Mouse (Mus musculus) heart, embryonic 14.5 days (tissue): Measurements from ENCODE around the gene Zfp366. TPM values are rescaled to one million over a fixed set of nuclear protein-coding genes. Genes with fewer than 3 reads are reported as not detected.

Experiments
- ATAC-seq: fragments of 200-750 bp; cut with Nextera tagmentation; 2 replicates; pipeline ENCODE4 v1.8.0; 2017; ENCODE audit warnings: low read depth, moderate TSS enrichment; ENCODE audit not compliant: insufficient number of reproducible peaks, insufficient read depth, low FRiP score
- H3K27ac ChIP-seq, 2 experiments: fragments of 200-500 bp in 1 of 2; fragments of 300-500 bp in 1 of 2; sonication (generic) in 1 of 2; replicated peaks in 1 of 2; 2 replicates each; pipeline ENCODE4 v1.5.1; 2012 to 2014; ENCODE audit warnings: low read depth in 2 of 2, low read length in 2 of 2, control low read depth in 1 of 2, mild to moderate bottlenecking in 1 of 2, mixed read lengths in 1 of 2; ENCODE audit not compliant: control insufficient read depth in 1 of 2, insufficient read depth in 1 of 2
- H3K27me3 ChIP-seq: fragments of 300-500 bp; sonication (generic); 2 replicates; pipeline ENCODE4 v1.6.1; 2014; ENCODE audit warnings: mild to moderate bottlenecking, low read length, control low read depth; ENCODE audit not compliant: control insufficient read depth, insufficient read depth
- H3K36me3 ChIP-seq: fragments of 300-500 bp; sonication (generic); 2 replicates; pipeline ENCODE4 v1.6.1; 2014; ENCODE audit warnings: mild to moderate bottlenecking, control low read depth, low read length, mixed read lengths; ENCODE audit not compliant: control insufficient read depth, insufficient read depth
- H3K4me1 ChIP-seq, 2 experiments: fragments of 200-500 bp in 1 of 2; fragments of 300-500 bp in 1 of 2; sonication (generic) in 1 of 2; 2 replicates each; pipeline ENCODE4 v1.6.1; 2012 to 2014; ENCODE audit warnings: low read length in 2 of 2, control low read depth in 1 of 2, mixed read lengths in 1 of 2; ENCODE audit not compliant: control insufficient read depth in 2 of 2, insufficient read depth in 2 of 2
- H3K4me2 ChIP-seq: fragments of 300-500 bp; sonication (generic); 2 replicates; pipeline ENCODE4 v1.6.1; 2014; ENCODE audit warnings: mild to moderate bottlenecking, low read length
- H3K4me3 ChIP-seq, 2 experiments: fragments of 200-500 bp in 1 of 2; fragments of 300-500 bp in 1 of 2; sonication (generic) in 1 of 2; 2 replicates each; pipeline ENCODE4 v1.5.1; 2012 to 2014; ENCODE audit warnings: low read length in 2 of 2, mild to moderate bottlenecking in 2 of 2, control low read depth in 1 of 2, low read depth in 1 of 2, moderate library complexity in 1 of 2; ENCODE audit not compliant: control insufficient read depth in 1 of 2, insufficient read depth in 1 of 2
- H3K9ac ChIP-seq: fragments of 300-500 bp; sonication (generic); 2 replicates; pipeline ENCODE4 v1.6.1; 2014; ENCODE audit warnings: mild to moderate bottlenecking, low read length
- H3K9me3 ChIP-seq: fragments of 300-500 bp; sonication (generic); 2 replicates; pipeline ENCODE4 v1.6.1; 2016; ENCODE audit warnings: low read length, control low read depth; ENCODE audit not compliant: control insufficient read depth
- WGBS: fragments of 180-500 bp; shearing (Covaris S2); extraction: QIAGEN DNeasy Blood & Tissue Kit; methylation state at CpG from one replicate; pipeline ENCODE4 v1.1.7; 2014; 5-methylcytosine and 5-hydroxymethylcytosine counted together
- polyA plus RNA-seq: library from polyadenylated mRNA; unstranded; fragments of >200 nt; fragmentation: Nextera tagmentation; extraction: Ambion mirVana; gene quantifications from 2 replicates; pipeline ENCODE4 v1.2.1, GENCODE M21; 2014

Zfp366 gene
- polyA plus RNA-seq, 1 experiment from 2014 or later, result 0.95 TPM

DNA sequence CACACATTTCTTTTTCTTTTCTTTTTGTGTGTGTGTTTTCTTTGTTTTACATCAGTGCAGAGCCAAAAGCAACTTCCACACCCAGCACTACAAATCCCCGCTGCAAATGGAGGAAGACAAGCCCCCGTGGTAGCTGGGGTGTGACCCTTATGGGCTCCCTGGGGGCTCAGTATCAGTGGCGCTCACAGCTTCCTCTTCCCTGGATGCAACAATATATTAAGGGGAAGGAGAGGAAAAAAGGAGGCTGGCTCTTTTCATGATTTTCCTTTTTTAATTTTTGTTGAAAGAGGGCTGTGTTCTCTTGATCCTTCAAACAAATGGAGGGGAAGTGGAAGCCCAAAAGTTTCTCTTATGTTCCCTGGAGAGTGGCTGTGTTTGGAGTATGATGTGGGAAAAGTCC lies 70.2 kb downstream of the Zfp366 start:
- Histone ChIP-seq H3K9me3 (peaks cover 7% of the 10 kb centered on the region; the same call in 1 of the 2 replicates), H3K9ac (no peak overlapping the region), H3K27me3 (no peaks in the 10 kb centered on the region), H3K27ac (peak overlapping the region; percentile 47 to 57; a peak in 3 of 4 replicates), H3K4me1 (peaks cover 0 to 6% of the 10 kb centered on the region in 2 experiments; a peak in 2 of 4 replicates), H3K36me3 (no peaks in the 10 kb centered on the region), H3K4me2 (no peak overlapping the region), H3K4me3 (no peak overlapping the region)
- 41% methylated on average over 3 of the region's 3 CpGs for WGBS
- ATAC-seq, result peak; percentile 61

GRCm38 (mm10) chr13:99256916-99257315 lies 72.3 kb downstream of the Zfp366 start:
- H3K4me2 ChIP-seq, result no peak overlapping the region
- WGBS, result 81% methylated on average over 4 of the region's 4 CpGs
- ATAC-seq, result no peak

DNA sequence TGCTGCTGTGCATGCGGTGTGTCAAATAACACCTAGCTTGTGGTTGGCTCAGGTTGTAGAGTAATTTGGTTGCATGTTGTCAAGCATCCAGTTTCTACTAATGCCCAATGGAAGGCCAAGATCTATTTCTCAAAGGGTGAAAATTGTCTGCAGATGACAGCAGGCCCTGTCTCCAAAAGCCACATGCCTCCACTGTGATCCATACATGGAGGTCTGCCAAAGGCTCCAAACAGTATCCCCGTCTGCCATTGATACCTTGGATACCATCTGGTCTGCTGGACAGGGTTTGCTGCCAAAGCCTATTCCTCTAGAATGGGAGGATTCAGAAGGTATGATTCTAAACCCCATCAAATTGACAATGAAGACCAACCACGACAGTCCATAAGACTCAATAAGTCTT lies 74.1 kb downstream of the Zfp366 start:
- Histone ChIP-seq H3K4me1 (peaks cover 0 to 10% of the 10 kb centered on the region in 2 experiments; a peak in 2 of 4 replicates), H3K27me3 (no peaks in the 10 kb centered on the region), H3K4me3 (no peak overlapping the region), H3K9me3 (no peaks in the 10 kb centered on the region), H3K36me3 (no peaks in the 10 kb centered on the region), H3K27ac (no peak overlapping the region), H3K9ac (no peak overlapping the region), H3K4me2 (no peak overlapping the region)
- no peak for ATAC-seq
- WGBS, result 87% methylated on average over 3 of the region's 3 CpGs

More at GRCm38 (mm10) chr13:99256916-99257315, 72.3 kb downstream of the Zfp366 start:
- Histone ChIP-seq H3K4me3 (no peak overlapping the region), H3K4me1 (peaks cover 0 to 10% of the 10 kb centered on the region in 2 experiments; a peak in 2 of 4 replicates), H3K27ac (no peak overlapping the region), H3K9me3 (peaks cover 7% of the 10 kb centered on the region; the same call in 1 of the 2 replicates), H3K27me3 (no peaks in the 10 kb centered on the region), H3K9ac (no peak overlapping the region), H3K36me3 (no peaks in the 10 kb centered on the region)

- Histone ChIP-seq H3K27ac (no peak overlapping the region), H3K36me3 (no peaks in the 10 kb centered on the region), H3K9me3 (no peaks in the 10 kb centered on the region), H3K4me1 (peaks cover 2 to 14% of the 10 kb centered on the region in 2 experiments; a peak in 3 of 4 replicates), H3K4me3 (no peak overlapping the region), H3K27me3 (no peaks in the 10 kb centered on the region), H3K4me2 (no peak overlapping the region), H3K9ac (no peak overlapping the region)
- WGBS, result 74% methylated on average over 15 of the region's 15 CpGs
- ATAC-seq, result no peak
Measured at GRCm38 (mm10) chr13:99259502-99260174, 75.0 kb downstream of the Zfp366 start.

- H3K4me2 ChIP-seq, result no peak overlapping the region
- 83% methylated on average over 1 of the region's 1 CpGs for whole genome bisulfite sequencing
- no peaks in the 10 kb centered on the region for H3K27me3 ChIP-seq
Measured at GRCm38 (mm10) chr13:99262406-99262805, 77.8 kb downstream of the Zfp366 start.

GRCm38 (mm10) chr13:99263159-99263783 lies 78.6 kb downstream of the Zfp366 start:
- Histone ChIP-seq H3K36me3 (no peaks in the 10 kb centered on the region), H3K4me1 (peaks cover 2 to 9% of the 10 kb centered on the region in 2 experiments; a peak in 3 of 4 replicates), H3K4me2 (no peak overlapping the region), H3K27ac (no peak overlapping the region), H3K9me3 (no peaks in the 10 kb centered on the region), H3K4me3 (no peak overlapping the region), H3K27me3 (no peaks in the 10 kb centered on the region), H3K9ac (no peak overlapping the region)
- no peak for ATAC-seq
- WGBS, result 80% methylated on average over 4 of the region's 4 CpGs

More at GRCm38 (mm10) chr13:99262406-99262805, 77.8 kb downstream of the Zfp366 start:
- no peak overlapping the region for H3K4me3 ChIP-seq
- ATAC-seq, result no peak
- no peaks in the 10 kb centered on the region for H3K9me3 ChIP-seq
- H3K9ac ChIP-seq, result no peak overlapping the region
- peaks cover 2 to 9% of the 10 kb centered on the region in 2 experiments; a peak in 3 of 4 replicates for H3K4me1 ChIP-seq
- H3K27ac ChIP-seq, result no peak overlapping the region
- H3K36me3 ChIP-seq, result no peaks in the 10 kb centered on the region

- Histone ChIP-seq H3K4me1 (peaks cover 2 to 9% of the 10 kb centered on the region in 2 experiments; a peak in 3 of 4 replicates), H3K27ac (no peak overlapping the region), H3K9me3 (no peaks in the 10 kb centered on the region), H3K27me3 (no peaks in the 10 kb centered on the region), H3K4me2 (no peak overlapping the region), H3K9ac (no peak overlapping the region), H3K4me3 (no peak overlapping the region), H3K36me3 (no peaks in the 10 kb centered on the region)
- no peak for ATAC-seq
- WGBS, result 40% methylated on average over 6 of the region's 6 CpGs
Measured at GRCm38 (mm10) chr13:99264483-99264882, 79.9 kb downstream of the Zfp366 start.
